Mouse (Mus musculus): ENCODE measurements around the gene Lrrc66. TPM values are rescaled to one million over a fixed set of nuclear protein-coding genes. Genes with fewer than 3 reads are reported as not detected.

Gene Lrrc66
- 1 to 10 TPM in 1 of 2 experiments, under 1 TPM in 1; 0.17 to 3.9 TPM for total RNA-seq (2023)

DNA sequence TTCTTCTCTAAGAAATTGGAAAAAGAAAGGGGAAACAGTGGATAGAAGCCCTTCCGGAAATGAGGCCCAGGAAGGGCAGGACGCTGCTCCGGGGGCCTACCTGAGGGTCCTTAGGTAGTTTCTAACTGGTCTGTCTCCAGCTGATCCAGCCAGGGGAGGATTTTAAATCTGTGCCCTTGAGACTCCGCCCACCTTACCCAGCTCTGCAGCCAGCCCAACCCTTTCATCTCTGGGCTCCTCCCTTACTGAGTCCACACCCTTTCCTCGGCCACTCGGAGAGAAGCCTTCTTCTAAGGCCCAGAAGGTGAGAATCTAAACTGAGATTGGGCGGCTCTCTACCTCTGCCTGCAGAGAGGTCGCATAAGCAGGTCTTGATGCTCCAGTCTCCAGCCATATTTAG is at the start of gene Lrrc66:
TSS of gene Lrrc66 (minus strand) at position 236 of the 400 bp plus-strand sequence.

GRCm38 (mm10) chr5:73651061-73651854 is 18.9 kb upstream of the Lrrc66 start, which contains the start of gene Spata18:
Spata18 (plus strand) TSS chr5:73651379.

GRCm38 (mm10) chr5:73647261-73647900 is 15.1 kb upstream of the Lrrc66 start, which contains the start of gene Sgcb:
Sgcb (minus strand) TSS chr5:73647790.

Other genes starting within 250 kb of the Lrrc66 start
- gene Cwh43, start 226.5 kb downstream of the Lrrc66 start, total RNA-seq (2023), result not detected
- 10 to 100 TPM; 11.3 to 16.9 TPM for gene Dcun1d4, start 151.5 kb downstream of the Lrrc66 start, total RNA-seq (2023)
- 10 to 100 TPM in 1 of 2 experiments, 1 to 10 TPM in 1; 9.6 to 10.7 TPM for gene Sgcb, start 15.3 kb upstream of the Lrrc66 start, total RNA-seq (2023)
- gene Spata18, start 18.9 kb upstream of the Lrrc66 start, total RNA-seq (2023), result not detected

Measured in T-cell, adult 66 days (primary cell).